Mouse (Mus musculus) forebrain, embryonic 16.5 days (tissue): ENCODE data around the gene Doc2a. TPM values are rescaled to one million over a fixed set of nuclear protein-coding genes. Genes with fewer than 3 reads are reported as not detected.

Source experiments
- ATAC-seq: fragments of 200-750 bp; cut with Nextera tagmentation; 2 replicates; pipeline ENCODE4 v1.8.0; 2017; ENCODE audit warnings: mild to moderate bottlenecking, moderate library complexity
- H3K27ac ChIP-seq: fragments of 300-500 bp; sonication (generic); 2 replicates; pipeline ENCODE4 v1.5.1; 2014; ENCODE audit warnings: low read length, control low read depth
- H3K27me3 ChIP-seq: fragments of 300-500 bp; sonication (generic); replicated peaks from 2 replicates; pipeline ENCODE4 v1.6.1; 2014; ENCODE audit warnings: low read length; ENCODE audit not compliant: control insufficient read depth, insufficient read depth
- H3K36me3 ChIP-seq: fragments of 300-500 bp; sonication (generic); 2 replicates; pipeline ENCODE4 v1.6.1; 2014; ENCODE audit not compliant: control insufficient read depth, insufficient read depth
- H3K4me1 ChIP-seq: fragments of 300-500 bp; sonication (generic); replicated peaks from 2 replicates; pipeline ENCODE4 v1.6.1; 2014; ENCODE audit warnings: low read length; ENCODE audit not compliant: control insufficient read depth, insufficient read depth
- H3K4me2 ChIP-seq: fragments of 300-500 bp; sonication (generic); 2 replicates; pipeline ENCODE4 v1.6.1; 2014; ENCODE audit warnings: mild to moderate bottlenecking, low read length, control low read depth
- H3K4me3 ChIP-seq: fragments of 300-500 bp; sonication (generic); replicated peaks from 2 replicates; pipeline ENCODE4 v1.5.1; 2014; ENCODE audit warnings: mild to moderate bottlenecking, low read length, control low read depth
- H3K9ac ChIP-seq: fragments of 300-500 bp; sonication (generic); replicated peaks from 2 replicates; pipeline ENCODE4 v1.6.1; 2014; ENCODE audit warnings: low read depth, low read length, control low read depth
- H3K9me3 ChIP-seq: fragments of 300-500 bp; sonication (generic); 2 replicates; pipeline ENCODE4 v1.6.1; 2016; ENCODE audit warnings: low read length; ENCODE audit not compliant: control insufficient read depth
- WGBS: fragments of 180-500 bp; shearing (Covaris S2); extraction: QIAGEN DNeasy Blood & Tissue Kit; methylation state at CpG from one replicate; pipeline ENCODE4 v1.1.7; 2014; 5-methylcytosine and 5-hydroxymethylcytosine counted together
- polyA plus RNA-seq: library from polyadenylated mRNA; unstranded; fragments of >200 nt; fragmentation: Nextera tagmentation; extraction: Ambion mirVana; gene quantifications from 2 replicates; pipeline ENCODE4 v1.2.1, GENCODE M21; 2015

Doc2a gene
- polyA plus RNA-seq: 10.8 and 14.3 TPM in 2 replicates

- no peak within 1 kb of the TSS for H3K27ac ChIP-seq
These were observed at the start of gene Doc2a for GRCm38 (mm10) chr7:126847116-126847420. TSS of gene Doc2a (plus strand) at chr7:126847416.

DNA sequence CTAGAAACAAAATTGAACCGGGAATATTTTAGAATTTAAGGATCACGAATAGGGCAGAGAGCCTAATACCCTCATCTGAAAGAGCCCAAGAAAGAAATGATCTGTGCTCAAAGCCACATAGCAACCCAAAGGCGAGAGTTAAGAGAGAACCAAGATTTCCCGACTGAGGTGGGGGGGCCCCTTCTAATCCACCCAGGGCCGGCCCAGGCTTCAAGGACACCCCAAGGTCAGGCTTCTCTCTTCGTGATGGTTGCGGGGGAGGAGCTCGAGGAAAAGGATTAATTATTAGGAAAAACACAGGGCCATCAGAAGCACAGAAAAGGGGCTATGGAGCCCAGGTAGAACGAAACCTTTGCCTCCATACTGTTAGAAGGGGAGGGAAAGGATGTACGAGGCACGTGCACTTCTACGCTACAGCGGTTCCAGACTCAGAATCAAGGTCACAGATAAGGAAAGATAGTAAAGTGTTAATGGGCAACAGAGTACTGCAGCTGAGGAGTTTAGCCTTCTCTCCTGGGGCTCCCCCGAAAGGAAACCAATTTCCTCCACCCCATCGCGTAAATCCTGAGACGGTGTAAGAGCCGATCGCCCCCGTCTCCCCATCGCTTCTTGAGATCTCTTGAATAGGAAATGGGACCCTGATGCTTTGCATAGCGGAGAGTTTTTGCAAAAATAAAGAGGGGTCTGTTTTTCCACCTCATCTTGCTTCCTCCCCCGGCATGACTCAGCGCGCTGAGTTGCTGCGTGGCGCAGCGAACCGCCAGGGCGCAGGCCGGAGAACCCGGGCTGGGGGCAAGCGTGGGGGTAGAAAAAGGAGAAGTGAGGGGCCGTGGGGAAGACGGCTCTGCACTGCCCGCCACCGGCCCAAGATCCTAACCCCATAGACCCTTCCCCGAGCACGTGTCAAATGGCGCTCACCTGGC lies 48.8 kb upstream of the Doc2a start:
- under 1% methylated on average over 40 of the region's 40 CpGs for WGBS
- Histone ChIP-seq H3K4me3 (peak overlapping the region; percentile 64), H3K4me2 (peak overlapping the region; percentile 94), H3K27me3 (no peaks in the 10 kb centered on the region), H3K36me3 (peaks cover 10% of the 10 kb centered on the region), H3K4me1 (peaks cover 22% of the 10 kb centered on the region), H3K9ac (peak overlapping the region; percentile 72), H3K9me3 (no peaks in the 10 kb centered on the region), H3K27ac (peak overlapping the region; percentile 96)
- no peak for ATAC-seq

More at GRCm38 (mm10) chr7:126847116-126847420, at the start of gene Doc2a:
- H3K4me3 ChIP-seq: peak within 1 kb of the TSS; percentile 60
- peak within 1 kb of the TSS; percentile 69 for H3K9ac ChIP-seq
- no peak for ATAC-seq
- H3K4me2 ChIP-seq: peak within 1 kb of the TSS; percentile 100
- H3K27me3 ChIP-seq: peaks cover 4% of the 10 kb centered on the region; the same call in 1 of the 2 replicates
- no peaks in the 10 kb centered on the region for H3K9me3 ChIP-seq
- H3K4me1 ChIP-seq: peaks cover 19% of the 10 kb centered on the region
- no peaks in the 10 kb centered on the region for H3K36me3 ChIP-seq
- 27% methylated on average over 4 of the region's 4 CpGs for WGBS

DNA sequence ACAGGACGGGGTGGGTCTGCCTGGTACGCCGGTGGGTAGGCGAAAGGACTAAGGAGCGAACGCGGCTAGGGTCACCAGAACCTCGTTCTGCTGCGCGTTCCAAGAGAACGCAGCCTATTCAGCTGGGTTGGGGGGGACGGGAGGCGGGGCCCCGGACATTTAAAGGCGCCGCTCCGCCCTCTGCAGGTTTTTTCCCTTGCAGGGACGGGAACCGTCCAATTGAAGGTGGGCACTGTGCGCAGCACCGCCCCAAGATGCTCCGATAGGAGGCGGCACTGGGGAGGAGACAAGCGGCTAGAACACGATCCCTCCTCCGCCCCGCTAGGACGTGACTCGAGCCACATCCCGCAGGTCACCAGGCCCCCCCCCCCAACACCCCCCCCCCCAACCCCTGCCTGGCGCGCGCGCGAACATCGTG lies 48.2 kb upstream of the Doc2a start:
- 0% methylated on average over 24 of the region's 36 CpGs for WGBS
- Histone ChIP-seq H3K36me3 (peaks cover 10% of the 10 kb centered on the region), H3K9ac (peak overlapping the region; percentile 79), H3K27ac (peak overlapping the region; percentile 96), H3K27me3 (no peaks in the 10 kb centered on the region), H3K4me1 (peaks cover 22% of the 10 kb centered on the region), H3K9me3 (no peaks in the 10 kb centered on the region), H3K4me2 (peak overlapping the region; percentile 94), H3K4me3 (peak overlapping the region; percentile 64)
- ATAC-seq: peak; percentile 98

- H3K4me3 ChIP-seq: peak overlapping the region; percentile 64
- peak; percentile 89 for ATAC-seq
- H3K27me3 ChIP-seq: no peaks in the 10 kb centered on the region
- H3K27ac ChIP-seq: peak overlapping the region; percentile 96
- peaks cover 22% of the 10 kb centered on the region for H3K4me1 ChIP-seq
- H3K9ac ChIP-seq: peak overlapping the region; percentile 79
- peaks cover 9% of the 10 kb centered on the region for H3K36me3 ChIP-seq
- 1% methylated on average over 38 of the region's 38 CpGs for WGBS
- no peaks in the 10 kb centered on the region for H3K9me3 ChIP-seq
- peak overlapping the region; percentile 94 for H3K4me2 ChIP-seq
These were observed 47.5 kb upstream of the Doc2a start for GRCm38 (mm10) chr7:126799468-126800268.

DNA sequence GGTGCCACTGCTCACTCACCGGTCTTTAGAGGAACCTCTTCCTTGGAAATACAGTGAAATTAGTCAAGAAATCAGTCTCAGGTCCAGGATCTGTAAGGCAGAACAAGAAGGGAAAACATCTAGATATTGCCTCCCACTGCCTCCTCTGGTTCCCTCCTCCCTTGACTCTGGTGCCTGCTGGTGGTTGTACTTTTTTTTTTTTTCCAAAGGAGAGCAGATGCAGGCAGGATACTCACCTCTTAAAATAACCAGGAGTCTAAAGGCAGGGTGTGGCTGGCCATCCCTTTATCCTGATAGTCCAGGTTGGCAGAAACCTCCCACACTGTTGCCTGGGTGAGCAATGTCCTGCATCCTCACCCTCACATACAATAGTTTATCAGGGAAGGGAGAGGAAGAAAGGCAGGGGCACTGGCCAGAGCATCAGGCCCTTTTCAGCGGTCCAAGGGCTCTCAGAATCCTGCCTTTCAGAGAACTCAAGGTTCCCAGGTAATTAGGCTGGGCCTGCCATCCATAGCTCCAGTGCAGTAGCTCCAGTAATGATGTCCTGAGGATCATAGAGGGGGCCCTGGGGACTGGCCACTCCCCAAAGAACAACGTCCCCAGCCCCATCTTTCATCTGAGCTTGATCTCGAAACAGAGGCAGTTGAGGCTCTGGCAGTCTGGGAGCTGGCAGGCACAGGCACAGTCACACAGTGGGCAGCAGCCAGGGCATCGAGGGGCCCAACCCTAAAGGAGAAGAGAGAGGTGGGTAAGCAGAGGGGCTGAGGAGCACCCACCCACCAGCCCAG lies 46.8 kb upstream of the Doc2a start:
- Histone ChIP-seq H3K27me3 (no peaks in the 10 kb centered on the region), H3K9ac (peak overlapping the region; percentile 79), H3K4me2 (peak overlapping the region; percentile 94), H3K36me3 (peaks cover 7% of the 10 kb centered on the region), H3K9me3 (no peaks in the 10 kb centered on the region), H3K4me1 (peaks cover 22% of the 10 kb centered on the region), H3K4me3 (peak overlapping the region; percentile 64), H3K27ac (peak overlapping the region; percentile 96)
- WGBS: 25% methylated on average over 5 of the region's 5 CpGs
- no peak for ATAC-seq

- Histone ChIP-seq H3K9me3 (no peaks in the 10 kb centered on the region), H3K36me3 (peaks cover 3% of the 10 kb centered on the region; the same call in 1 of the 2 replicates), H3K27ac (no peak overlapping the region), H3K9ac (no peak overlapping the region), H3K4me1 (peaks cover 22% of the 10 kb centered on the region), H3K4me2 (no peak overlapping the region), H3K4me3 (no peak overlapping the region), H3K27me3 (no peaks in the 10 kb centered on the region)
- ATAC-seq: no peak
- WGBS: 97% methylated on average over 16 of the region's 16 CpGs
These were observed 46.2 kb upstream of the Doc2a start for GRCm38 (mm10) chr7:126801057-126801422.

GRCm38 (mm10) chr7:126802134-126802889 lies 44.9 kb upstream of the Doc2a start:
- peaks cover 16% of the 10 kb centered on the region for H3K4me1 ChIP-seq
- no peak overlapping the region for H3K27ac ChIP-seq
- 94% methylated on average over 11 of the region's 11 CpGs for WGBS
- H3K9ac ChIP-seq: no peak overlapping the region
- no peak for ATAC-seq
- H3K9me3 ChIP-seq: no peaks in the 10 kb centered on the region
- H3K4me3 ChIP-seq: no peak overlapping the region
- no peaks in the 10 kb centered on the region for H3K27me3 ChIP-seq
- no peaks in the 10 kb centered on the region for H3K36me3 ChIP-seq
- H3K4me2 ChIP-seq: no peak overlapping the region

- 92% methylated on average over 6 of the region's 6 CpGs for WGBS
- Histone ChIP-seq H3K4me1 (peaks cover 15% of the 10 kb centered on the region), H3K27me3 (no peaks in the 10 kb centered on the region), H3K4me2 (no peak overlapping the region), H3K9me3 (no peaks in the 10 kb centered on the region), H3K36me3 (no peaks in the 10 kb centered on the region), H3K27ac (no peak overlapping the region), H3K9ac (no peak overlapping the region), H3K4me3 (no peak overlapping the region)
- no peak for ATAC-seq
These were observed 44.0 kb upstream of the Doc2a start for GRCm38 (mm10) chr7:126803181-126803580.
